Mouse (Mus musculus) limb, embryonic 11.5 days (tissue): Measurements from ENCODE around the gene 6030445D17Rik. TPM values are rescaled to one million over a fixed set of nuclear protein-coding genes. Genes with fewer than 3 reads are reported as not detected.
A peak's percentile ranks its signal among the peaks of the same experiment; 100 is the strongest.

ENCODE experiments used
- ATAC-seq: fragments of 200-750 bp; cut with Nextera tagmentation; 2 replicates; pipeline ENCODE4 v1.8.0; 2017; ENCODE audit warnings: low read depth; ENCODE audit not compliant: insufficient number of reproducible peaks, low FRiP score, low TSS enrichment
- DNase-seq: peaks from one replicate; pipeline ENCODE4 v3.0.0-alpha.2; 2015; ENCODE audit warnings: low spot score
- H3K27ac ChIP-seq: fragments of 300-500 bp; sonication (generic); replicated peaks from 2 replicates; pipeline ENCODE4 v1.5.1; 2014; ENCODE audit warnings: low read depth, mild to moderate bottlenecking, low read length
- H3K27me3 ChIP-seq: fragments of 300-500 bp; sonication (generic); 2 replicates; pipeline ENCODE4 v1.6.1; 2014; ENCODE audit warnings: mild to moderate bottlenecking, low read length, mixed read lengths; ENCODE audit not compliant: control insufficient read depth, insufficient read depth
- H3K36me3 ChIP-seq: fragments of 300-500 bp; sonication (generic); 2 replicates; pipeline ENCODE4 v1.6.1; 2014; ENCODE audit warnings: mild to moderate bottlenecking, low read length, moderate library complexity, mixed read lengths; ENCODE audit not compliant: control insufficient read depth, insufficient read depth
- H3K4me1 ChIP-seq: fragments of 300-500 bp; sonication (generic); 2 replicates; pipeline ENCODE4 v1.6.1; 2014; ENCODE audit warnings: low read length, mixed read lengths; ENCODE audit not compliant: control insufficient read depth, insufficient read depth
- H3K4me2 ChIP-seq: fragments of 300-500 bp; sonication (generic); 2 replicates; pipeline ENCODE4 v1.6.1; 2014; ENCODE audit warnings: low read depth, mild to moderate bottlenecking, moderate library complexity; ENCODE audit not compliant: severe bottlenecking
- H3K4me3 ChIP-seq: fragments of 300-500 bp; sonication (generic); 2 replicates; pipeline ENCODE4 v1.5.1; 2014; ENCODE audit warnings: low read depth, low read length
- H3K9ac ChIP-seq: fragments of 300-500 bp; sonication (generic); 2 replicates; pipeline ENCODE4 v1.6.1; 2014; ENCODE audit warnings: mild to moderate bottlenecking, low read length
- H3K9me3 ChIP-seq: fragments of 300-500 bp; sonication (generic); 2 replicates; pipeline ENCODE4 v1.6.1; 2016; ENCODE audit warnings: low read length; ENCODE audit not compliant: control insufficient read depth
- WGBS: fragments of 180-500 bp; shearing (Covaris S2); extraction: QIAGEN DNeasy Blood & Tissue Kit; methylation state at CpG from one replicate; pipeline ENCODE4 v1.1.7; 2014; 5-methylcytosine and 5-hydroxymethylcytosine counted together
- polyA plus RNA-seq: library from polyadenylated mRNA; unstranded; fragments of >200 nt; fragmentation: Nextera tagmentation; extraction: Ambion mirVana; gene quantifications from 2 replicates; pipeline ENCODE4 v1.2.1, GENCODE M21; 2014

6030445D17Rik gene
- polyA plus RNA-seq, 1 experiment from 2014 or later, result 0.08 TPM

DNA sequence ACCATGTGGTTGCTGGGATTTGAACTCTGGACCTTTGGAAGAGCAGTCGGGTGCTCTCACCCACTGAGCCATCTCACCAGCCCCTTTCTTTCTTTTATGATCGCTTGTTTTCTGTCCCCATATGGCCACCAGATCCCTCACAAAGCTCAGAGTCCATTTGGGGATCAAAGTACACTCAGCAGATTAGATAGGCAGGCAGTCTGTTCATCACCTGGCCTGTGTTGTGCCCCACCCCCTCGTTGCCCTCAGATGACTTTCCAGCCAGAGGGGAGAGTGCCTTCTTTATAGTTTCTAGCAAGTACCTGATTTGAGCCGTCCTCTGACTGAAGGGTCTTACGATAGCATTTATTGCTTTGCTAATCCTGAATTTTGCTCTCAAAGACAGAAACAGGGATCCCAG is 9.3 kb upstream of the 6030445D17Rik start:
- ATAC-seq, result no peak
- peaks cover 2% of the 10 kb centered on the region; the same call in 1 of the 2 replicates for H3K4me1 ChIP-seq
- no peaks in the 10 kb centered on the region for H3K27me3 ChIP-seq
- DNase-seq, result no peak
- no peak overlapping the region for H3K9ac ChIP-seq
- H3K9me3 ChIP-seq, result no peaks in the 10 kb centered on the region
- no peak overlapping the region for H3K27ac ChIP-seq
- no peak overlapping the region for H3K4me3 ChIP-seq
- H3K36me3 ChIP-seq, result no peaks in the 10 kb centered on the region
- H3K4me2 ChIP-seq, result no peak overlapping the region
- WGBS, result 20% methylated on average over 5 of the region's 5 CpGs

DNA sequence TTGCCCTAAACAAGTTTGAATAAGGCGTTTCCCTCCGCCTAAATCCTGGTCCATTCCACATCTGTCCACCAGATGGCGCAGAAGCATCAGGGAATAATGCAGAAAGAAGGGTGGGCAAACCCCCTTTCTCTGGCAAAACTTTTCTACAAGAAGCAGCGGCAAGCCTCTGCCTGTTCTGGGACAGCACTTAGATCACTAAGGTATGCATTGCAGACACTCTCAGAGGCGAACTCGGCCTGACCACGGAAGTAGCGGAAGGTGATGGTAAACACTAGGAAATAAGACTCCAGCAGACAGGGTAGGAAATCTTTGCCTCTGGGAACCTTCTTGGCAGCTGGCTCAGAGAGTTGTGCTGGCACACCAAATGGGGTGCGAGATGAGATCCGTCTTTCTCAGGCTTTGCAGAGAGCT is 7.2 kb upstream of the 6030445D17Rik start:
- 5% methylated on average over 10 of the region's 10 CpGs for WGBS
- Histone ChIP-seq H3K27me3 (no peaks in the 10 kb centered on the region), H3K4me3 (no peak overlapping the region), H3K27ac (no peak overlapping the region), H3K36me3 (no peaks in the 10 kb centered on the region), H3K9me3 (no peaks in the 10 kb centered on the region), H3K4me1 (peaks cover 2% of the 10 kb centered on the region; the same call in 1 of the 2 replicates), H3K4me2 (peak overlapping the region; percentile 38; the same call in 1 of the 2 replicates), H3K9ac (no peak overlapping the region)
- DNase-seq (peak; percentile 95), ATAC-seq (peak; percentile 44; the same call in 1 of the 2 replicates)

DNA sequence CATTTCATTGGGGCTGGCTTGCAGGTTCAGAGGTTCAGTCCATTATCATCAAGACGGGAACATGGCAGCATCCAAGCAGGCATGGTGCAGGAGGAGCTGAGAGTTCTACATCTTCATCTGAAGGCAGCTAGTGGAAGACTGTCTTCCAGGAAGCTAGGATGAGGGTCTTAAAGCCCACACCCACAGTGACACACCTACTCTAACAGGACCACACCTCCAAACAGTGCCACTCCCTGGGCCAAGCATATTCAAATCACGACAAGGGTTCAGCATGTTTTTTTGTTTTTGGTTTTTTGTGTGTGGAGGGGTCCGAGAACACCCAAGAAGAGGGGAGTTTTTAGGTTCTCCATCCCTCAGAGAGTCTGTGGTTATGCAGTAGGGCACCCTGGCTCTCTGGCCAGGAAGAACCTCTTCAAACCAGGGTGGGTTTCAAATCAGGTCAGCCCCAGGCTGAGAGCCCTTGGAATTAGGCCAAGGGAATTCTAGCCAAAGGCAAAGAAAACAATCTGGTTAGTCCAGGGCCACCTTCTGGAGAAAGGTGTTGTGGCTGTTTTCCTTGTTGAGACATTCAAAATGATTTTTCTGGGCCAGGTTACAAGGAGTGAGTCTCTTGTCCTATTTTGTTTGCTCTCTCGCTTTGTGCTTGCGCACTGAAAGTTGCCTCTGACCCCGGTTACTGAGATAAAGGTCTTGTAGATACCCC is 5.4 kb upstream of the 6030445D17Rik start:
- H3K9ac ChIP-seq, result no peak overlapping the region
- H3K4me1 ChIP-seq, result peaks cover 2% of the 10 kb centered on the region
- no peak for ATAC-seq
- no peaks in the 10 kb centered on the region for H3K36me3 ChIP-seq
- peaks cover 2% of the 10 kb centered on the region; the same call in 1 of the 2 replicates for H3K27me3 ChIP-seq
- no peaks in the 10 kb centered on the region for H3K9me3 ChIP-seq
- H3K27ac ChIP-seq, result no peak overlapping the region
- H3K4me3 ChIP-seq, result no peak overlapping the region
- WGBS, result 95% methylated on average over 6 of the region's 6 CpGs
- H3K4me2 ChIP-seq, result no peak overlapping the region
- DNase-seq, result no peak

DNA sequence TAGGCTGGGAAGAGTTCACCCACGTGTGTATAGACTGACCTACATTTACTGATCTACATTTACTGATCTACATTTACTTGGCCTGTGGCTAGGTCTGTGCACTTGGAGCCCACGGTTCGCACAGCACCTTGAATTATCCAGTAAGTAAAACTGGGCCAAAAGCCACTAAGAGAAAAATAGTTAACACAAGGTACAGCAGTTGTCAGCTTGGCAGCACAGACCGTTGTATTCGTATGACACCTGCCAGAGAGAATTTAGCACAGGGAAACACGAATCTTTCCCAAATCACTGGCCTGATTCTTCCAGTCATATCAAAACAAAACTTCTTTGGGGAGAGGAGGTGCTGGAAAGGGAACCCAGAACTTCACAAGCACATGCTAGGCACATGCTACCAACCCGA is 3.8 kb upstream of the 6030445D17Rik start:
- no peak overlapping the region for H3K4me2 ChIP-seq

DNA sequence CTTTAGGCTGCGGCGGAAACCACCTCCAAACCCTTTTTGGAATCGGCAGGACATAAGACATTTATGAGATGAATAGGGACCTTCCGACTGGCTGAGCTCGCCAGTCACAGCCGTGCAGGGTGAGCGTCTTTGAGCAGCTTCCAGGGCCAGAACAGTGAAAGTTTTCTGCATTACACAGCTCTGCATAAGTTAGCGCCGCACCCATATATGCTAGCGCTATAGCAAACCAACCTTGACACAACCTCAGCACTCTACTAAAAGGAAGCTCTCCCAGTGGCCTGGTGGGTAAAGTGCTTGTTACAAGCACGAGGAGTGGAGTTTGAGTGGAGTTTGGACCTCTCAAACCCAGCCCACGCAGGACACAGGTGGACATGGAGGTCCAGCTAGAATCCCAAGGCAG is 2.8 kb upstream of the 6030445D17Rik start:
- no peaks in the 10 kb centered on the region for H3K36me3 ChIP-seq
- no peak overlapping the region for H3K4me2 ChIP-seq
- ATAC-seq (no peak), DNase-seq (no peak)
- H3K27me3 ChIP-seq, result peaks cover 14% of the 10 kb centered on the region
- no peak overlapping the region for H3K9ac ChIP-seq
- 83% methylated on average over 12 of the region's 12 CpGs for WGBS
- no peaks in the 10 kb centered on the region for H3K9me3 ChIP-seq
- H3K4me3 ChIP-seq, result no peak overlapping the region
- H3K27ac ChIP-seq, result no peak overlapping the region
- H3K4me1 ChIP-seq, result peaks cover 5% of the 10 kb centered on the region

More for the DNA sequence above, 3.8 kb upstream of the 6030445D17Rik start:
- Histone ChIP-seq H3K4me3 (no peak overlapping the region), H3K27me3 (peaks cover 6% of the 10 kb centered on the region), H3K9ac (no peak overlapping the region), H3K4me1 (peaks cover 5% of the 10 kb centered on the region), H3K27ac (no peak overlapping the region), H3K9me3 (no peaks in the 10 kb centered on the region), H3K36me3 (no peaks in the 10 kb centered on the region)
- DNase-seq (no peak), ATAC-seq (no peak)
- WGBS, result 81% methylated on average over 7 of the region's 7 CpGs

DNA sequence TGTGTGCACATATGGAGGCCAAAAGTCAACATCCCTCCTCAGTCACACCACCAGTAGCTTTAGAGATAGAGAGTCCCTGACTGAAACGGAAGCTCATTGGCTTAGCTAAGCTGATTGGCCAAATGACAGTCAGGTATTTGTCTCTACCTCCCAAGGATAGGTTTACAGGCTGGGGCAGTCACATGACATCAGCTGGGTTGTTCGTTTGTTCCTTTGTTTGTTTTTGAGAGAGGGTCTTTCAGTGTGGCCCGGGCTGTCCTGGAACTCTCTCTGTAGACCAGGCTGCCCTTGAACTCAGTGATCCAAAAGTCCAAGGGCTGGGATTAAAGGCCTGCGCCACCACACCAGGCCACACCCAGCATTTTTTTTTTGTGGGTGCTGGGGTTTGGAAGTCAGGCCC is 844 bp upstream of the 6030445D17Rik start:
- ATAC-seq (no peak), DNase-seq (no peak)
- Histone ChIP-seq H3K4me3 (no peak overlapping the region), H3K9ac (no peak overlapping the region), H3K27ac (no peak overlapping the region), H3K4me2 (no peak overlapping the region), H3K36me3 (no peaks in the 10 kb centered on the region), H3K4me1 (peaks cover 3% of the 10 kb centered on the region; the same call in 1 of the 2 replicates), H3K27me3 (peaks cover 14% of the 10 kb centered on the region), H3K9me3 (no peaks in the 10 kb centered on the region)
- WGBS, result 31% methylated on average over 4 of the region's 4 CpGs

DNA sequence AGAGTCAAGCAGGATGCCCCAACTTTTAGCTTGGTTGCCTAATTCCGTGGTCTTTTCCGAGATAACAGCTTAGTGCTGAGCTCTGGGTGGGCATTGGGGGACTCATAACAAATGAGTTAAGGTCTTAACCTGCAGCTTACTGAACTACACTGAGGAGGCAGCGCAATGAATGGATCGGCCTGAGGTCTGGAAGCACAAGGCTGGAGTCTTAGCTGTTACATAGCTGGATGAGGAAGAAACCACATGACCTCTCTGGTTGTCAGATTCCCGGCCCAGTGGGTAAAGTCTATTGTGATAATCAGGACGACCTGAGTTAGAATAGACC is 327 bp upstream of the 6030445D17Rik start:
- Histone ChIP-seq H3K36me3 (no peaks in the 10 kb centered on the region), H3K9ac (no peak overlapping the region), H3K27me3 (peaks cover 14% of the 10 kb centered on the region), H3K27ac (no peak overlapping the region), H3K4me2 (peak overlapping the region; percentile 100), H3K9me3 (no peaks in the 10 kb centered on the region), H3K4me3 (peak overlapping the region; percentile 64), H3K4me1 (peaks cover 3% of the 10 kb centered on the region; the same call in 1 of the 2 replicates)
- ATAC-seq (no peak), DNase-seq (no peak)
- 10% methylated on average over 6 of the region's 6 CpGs for WGBS

DNA sequence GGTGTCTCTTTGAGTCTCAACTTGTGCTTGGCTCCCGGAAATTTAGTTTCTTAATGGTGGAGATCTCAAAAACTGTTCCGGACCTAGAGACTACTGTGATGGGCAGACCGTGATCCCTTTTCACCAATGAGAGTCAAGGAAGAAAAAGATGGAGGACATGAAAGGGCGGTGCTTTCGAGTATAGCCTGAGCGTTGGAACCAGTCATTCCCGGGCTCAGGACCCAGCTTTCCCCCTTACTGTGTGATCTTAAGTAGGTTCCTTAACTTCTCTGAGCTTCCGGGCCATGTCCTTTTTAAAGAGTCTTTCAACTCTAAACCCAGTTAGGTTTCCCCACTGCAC is 759 bp downstream of the 6030445D17Rik start:
- ATAC-seq (no peak), DNase-seq (no peak)
- no peaks in the 10 kb centered on the region for H3K36me3 ChIP-seq
- peaks cover 14% of the 10 kb centered on the region for H3K27me3 ChIP-seq
- H3K9me3 ChIP-seq, result no peaks in the 10 kb centered on the region
- peak overlapping the region; percentile 64 for H3K4me3 ChIP-seq
- peak overlapping the region; percentile 100 for H3K4me2 ChIP-seq
- no peak overlapping the region for H3K27ac ChIP-seq
- H3K9ac ChIP-seq, result no peak overlapping the region
- WGBS, result under 1% methylated on average over 8 of the region's 8 CpGs
- peaks cover 3% of the 10 kb centered on the region; the same call in 1 of the 2 replicates for H3K4me1 ChIP-seq

DNA sequence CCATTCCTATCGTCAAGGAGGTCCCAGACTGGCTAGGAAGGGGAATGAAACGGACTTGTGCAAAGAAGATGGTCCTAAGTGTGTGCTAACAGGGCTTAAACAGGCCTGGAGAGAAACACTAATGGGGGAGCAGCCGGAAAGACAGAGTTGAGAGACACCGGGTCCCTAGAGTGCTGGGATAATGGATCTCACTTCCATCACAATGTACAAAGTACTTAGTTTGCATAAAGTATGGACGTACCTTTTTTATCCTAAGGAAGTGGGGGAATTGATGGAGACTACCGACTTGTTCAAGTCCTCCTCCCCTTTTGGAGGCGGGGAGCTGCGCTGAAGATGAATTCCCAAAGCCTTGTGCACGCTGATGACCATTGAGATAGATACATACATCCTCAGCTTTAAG is 1.4 kb downstream of the 6030445D17Rik start:
- Histone ChIP-seq H3K4me3 (no peak overlapping the region; the same call in 1 of the 2 replicates), H3K27me3 (peaks cover 14% of the 10 kb centered on the region), H3K4me1 (peaks cover 3% of the 10 kb centered on the region; the same call in 1 of the 2 replicates), H3K9ac (no peak overlapping the region), H3K9me3 (no peaks in the 10 kb centered on the region), H3K27ac (no peak overlapping the region), H3K36me3 (no peaks in the 10 kb centered on the region), H3K4me2 (peak overlapping the region; percentile 100; the same call in 1 of the 2 replicates)
- WGBS, result 16% methylated on average over 9 of the region's 9 CpGs
- no peak for ATAC-seq
- DNase-seq, result no peak
